Mouse (Mus musculus): ENCODE results near the gene 1700015G11Rik. TPM values are rescaled to one million over a fixed set of nuclear protein-coding genes. Genes with fewer than 3 reads are reported as not detected.

Gene 1700015G11Rik
- polyA plus RNA-seq, 1 experiment from 2014 or later, result not detected

DNA sequence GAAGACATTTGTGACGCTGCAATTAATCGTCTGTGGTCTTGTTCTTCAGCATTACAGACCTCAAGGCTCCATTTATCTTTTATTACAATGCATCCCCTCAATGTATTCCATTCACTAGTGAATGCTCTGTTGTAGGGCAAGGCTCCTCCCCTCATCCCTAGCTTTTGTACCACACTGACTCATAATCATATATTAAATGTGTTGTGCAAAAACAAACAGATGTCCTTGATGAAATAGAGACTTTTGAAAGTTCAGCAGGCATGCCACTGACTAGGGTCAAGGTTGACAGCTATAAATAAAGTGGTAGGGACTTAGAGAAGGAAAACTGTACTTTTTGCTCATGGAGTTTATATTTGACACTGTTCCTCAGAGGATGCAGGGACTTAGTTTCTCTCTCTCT is 42.0 kb downstream of the 1700015G11Rik start:
- H3K4me3 ChIP-seq (ENCODE audit: low read depth, low read length), result no peak overlapping the region
- H3K27ac ChIP-seq (ENCODE audit: low read depth, low read length), result no peak overlapping the region
- no peaks in the 10 kb centered on the region for H3K4me1 ChIP-seq (replicated peaks; ENCODE audit: control insufficient read depth, insufficient read depth, low read length)
- DNase-seq (ENCODE audit: low spot score) (no peak), ATAC-seq (ENCODE audit: low FRiP score) (no peak)
- no peaks in the 10 kb centered on the region for H3K36me3 ChIP-seq (ENCODE audit: control insufficient read depth, insufficient read depth, low read length)
- H3K4me2 ChIP-seq (replicated peaks; ENCODE audit: low read depth, low read length), result no peak overlapping the region
- H3K27me3 ChIP-seq (ENCODE audit: control insufficient read depth, insufficient read depth, low read length), result no peaks in the 10 kb centered on the region
- no peaks in the 10 kb centered on the region for H3K9me3 ChIP-seq (ENCODE audit: control insufficient read depth, low read length)
- no peak overlapping the region for H3K9ac ChIP-seq (ENCODE audit: low read depth, low read length)
- 79% methylated on average over 2 of the region's 2 CpGs for WGBS

DNA sequence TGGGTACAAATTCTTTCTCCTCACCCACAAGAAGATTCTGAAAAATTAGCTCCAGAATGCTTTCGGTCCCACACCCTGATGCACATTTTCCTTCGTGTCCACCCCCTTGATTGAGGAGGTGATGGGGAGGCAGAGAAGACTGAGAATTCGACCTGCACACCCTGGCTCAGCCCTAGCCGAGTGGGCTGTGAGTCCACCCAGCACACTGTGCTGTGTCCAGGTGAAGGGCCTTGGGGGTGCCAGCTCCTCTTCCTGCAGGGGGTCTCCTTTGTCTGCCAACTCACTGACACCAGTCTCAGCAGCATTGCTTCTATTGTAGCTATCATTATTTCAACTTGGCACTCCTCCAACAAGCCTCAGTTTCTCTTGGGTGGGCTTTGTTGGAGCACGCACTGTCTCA is 42.4 kb downstream of the 1700015G11Rik start:
- ATAC-seq (ENCODE audit: low FRiP score), result no peak

DNA sequence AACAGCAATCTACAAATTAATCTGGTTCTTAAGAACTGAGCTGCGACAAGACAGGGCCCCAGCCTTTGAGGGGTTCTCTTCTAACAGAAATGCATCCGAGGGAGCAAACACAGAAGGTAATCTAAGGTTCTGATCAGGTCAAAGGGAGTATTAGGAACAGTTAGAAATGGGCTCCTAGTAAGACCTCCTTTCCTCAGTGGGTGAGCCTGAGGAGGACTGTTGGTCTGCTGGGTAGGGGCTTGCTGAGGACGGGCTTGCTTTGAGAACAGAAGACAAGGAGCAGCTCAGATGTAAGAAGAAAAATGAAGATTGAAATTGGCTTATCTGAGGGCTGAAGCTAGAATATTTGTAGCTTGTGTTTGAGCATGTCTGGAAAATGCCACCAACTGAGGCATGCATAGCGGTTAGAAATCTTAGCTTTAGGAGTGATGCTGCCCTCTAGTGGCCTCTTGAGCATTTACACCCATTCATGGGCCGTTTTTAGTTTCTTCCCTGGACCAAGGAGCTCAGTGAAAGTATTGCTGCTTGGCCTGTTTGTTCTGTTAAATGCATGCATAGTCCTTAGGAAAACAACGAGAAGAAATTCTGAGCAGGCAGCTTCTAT is 43.2 kb downstream of the 1700015G11Rik start:
- 37% methylated on average over 6 of the region's 6 CpGs for WGBS
- peak; percentile 73 for ATAC-seq (ENCODE audit: low FRiP score)
- H3K27me3 ChIP-seq (ENCODE audit: control insufficient read depth, insufficient read depth, low read length), result no peaks in the 10 kb centered on the region
- no peaks in the 10 kb centered on the region for H3K9me3 ChIP-seq (ENCODE audit: control insufficient read depth, low read length)
- H3K4me1 ChIP-seq (replicated peaks; ENCODE audit: control insufficient read depth, insufficient read depth, low read length), result no peaks in the 10 kb centered on the region
- no peak overlapping the region for H3K27ac ChIP-seq (ENCODE audit: low read depth, low read length)
- H3K9ac ChIP-seq (ENCODE audit: low read depth, low read length), result no peak overlapping the region
- no peaks in the 10 kb centered on the region for H3K36me3 ChIP-seq (ENCODE audit: control insufficient read depth, insufficient read depth, low read length)
- H3K4me2 ChIP-seq (replicated peaks; ENCODE audit: low read depth, low read length), result no peak overlapping the region
- peak; percentile 82 for DNase-seq (ENCODE audit: low spot score)
- H3K4me3 ChIP-seq (ENCODE audit: low read depth, low read length), result no peak overlapping the region

More for the DNA sequence above, 42.4 kb downstream of the 1700015G11Rik start:
- H3K4me3 ChIP-seq (ENCODE audit: low read depth, low read length), result no peak overlapping the region
- H3K4me2 ChIP-seq (replicated peaks; ENCODE audit: low read depth, low read length), result no peak overlapping the region
- 75% methylated on average over 5 of the region's 5 CpGs for WGBS
- H3K27me3 ChIP-seq (ENCODE audit: control insufficient read depth, insufficient read depth, low read length), result no peaks in the 10 kb centered on the region
- H3K4me1 ChIP-seq (replicated peaks; ENCODE audit: control insufficient read depth, insufficient read depth, low read length), result no peaks in the 10 kb centered on the region
- H3K9me3 ChIP-seq (ENCODE audit: control insufficient read depth, low read length), result no peaks in the 10 kb centered on the region
- H3K36me3 ChIP-seq (ENCODE audit: control insufficient read depth, insufficient read depth, low read length), result no peaks in the 10 kb centered on the region
- no peak overlapping the region for H3K9ac ChIP-seq (ENCODE audit: low read depth, low read length)
- no peak for DNase-seq (ENCODE audit: low spot score)
- no peak overlapping the region for H3K27ac ChIP-seq (ENCODE audit: low read depth, low read length)

DNA sequence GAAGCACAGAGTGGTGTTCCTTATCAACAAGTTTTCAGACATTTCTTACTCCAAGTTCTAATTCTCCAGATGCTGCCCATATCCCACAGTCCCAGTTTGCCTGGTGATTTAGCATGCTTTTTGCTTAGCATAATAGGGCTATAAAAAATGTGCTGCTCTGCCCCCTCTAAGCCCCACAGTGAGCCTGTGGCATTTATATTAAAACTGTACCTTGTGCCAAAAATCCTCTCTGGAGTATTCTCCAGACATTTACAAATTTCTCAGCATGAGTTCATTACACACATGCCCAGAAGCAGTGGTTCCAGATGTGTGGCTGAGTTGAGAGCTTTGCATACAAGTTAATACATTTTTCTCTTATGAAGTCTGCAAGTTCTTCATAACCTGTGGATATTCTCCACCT is 46.1 kb downstream of the 1700015G11Rik start:
- Histone ChIP-seq H3K9me3 (ENCODE audit: control insufficient read depth, low read length) (no peaks in the 10 kb centered on the region), H3K4me3 (ENCODE audit: low read depth, low read length) (no peak overlapping the region), H3K27me3 (ENCODE audit: control insufficient read depth, insufficient read depth, low read length) (no peaks in the 10 kb centered on the region), H3K4me1 (replicated peaks; ENCODE audit: control insufficient read depth, insufficient read depth, low read length) (no peaks in the 10 kb centered on the region), H3K36me3 (ENCODE audit: control insufficient read depth, insufficient read depth, low read length) (no peaks in the 10 kb centered on the region), H3K9ac (ENCODE audit: low read depth, low read length) (no peak overlapping the region), H3K27ac (ENCODE audit: low read depth, low read length) (no peak overlapping the region), H3K4me2 (replicated peaks; ENCODE audit: low read depth, low read length) (no peak overlapping the region)
- no peak for ATAC-seq (ENCODE audit: low FRiP score)
- DNase-seq (ENCODE audit: low spot score), result no peak

DNA sequence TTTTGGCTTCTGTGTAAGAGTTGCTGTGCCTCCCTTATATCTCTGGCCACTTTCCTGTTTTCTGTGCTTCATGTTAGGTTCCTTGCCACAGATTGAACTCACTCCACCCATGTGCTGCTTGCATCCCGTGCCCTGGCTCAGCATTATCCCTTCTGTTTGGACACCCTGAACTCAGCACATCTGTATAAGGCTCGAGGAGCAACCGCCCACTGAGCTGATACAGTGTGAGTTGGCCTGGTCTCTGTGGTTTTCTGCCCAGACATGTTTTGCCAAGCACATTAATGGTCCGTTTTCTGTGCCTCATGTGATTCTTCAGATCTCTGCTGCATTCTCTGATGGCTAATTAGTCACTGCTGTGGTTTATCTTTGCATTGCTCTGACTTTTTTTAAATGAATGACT is 47.9 kb downstream of the 1700015G11Rik start:
- no peak overlapping the region for H3K4me3 ChIP-seq (ENCODE audit: low read depth, low read length)
- H3K27me3 ChIP-seq (ENCODE audit: control insufficient read depth, insufficient read depth, low read length), result no peaks in the 10 kb centered on the region
- DNase-seq (ENCODE audit: low spot score) (no peak), ATAC-seq (ENCODE audit: low FRiP score) (no peak)
- H3K36me3 ChIP-seq (ENCODE audit: control insufficient read depth, insufficient read depth, low read length), result no peaks in the 10 kb centered on the region
- WGBS, result 77% methylated on average over 4 of the region's 4 CpGs
- no peak overlapping the region for H3K9ac ChIP-seq (ENCODE audit: low read depth, low read length)
- no peaks in the 10 kb centered on the region for H3K9me3 ChIP-seq (ENCODE audit: control insufficient read depth, low read length)
- no peak overlapping the region for H3K27ac ChIP-seq (ENCODE audit: low read depth, low read length)
- no peak overlapping the region for H3K4me2 ChIP-seq (replicated peaks; ENCODE audit: low read depth, low read length)
- no peaks in the 10 kb centered on the region for H3K4me1 ChIP-seq (replicated peaks; ENCODE audit: control insufficient read depth, insufficient read depth, low read length)

DNA sequence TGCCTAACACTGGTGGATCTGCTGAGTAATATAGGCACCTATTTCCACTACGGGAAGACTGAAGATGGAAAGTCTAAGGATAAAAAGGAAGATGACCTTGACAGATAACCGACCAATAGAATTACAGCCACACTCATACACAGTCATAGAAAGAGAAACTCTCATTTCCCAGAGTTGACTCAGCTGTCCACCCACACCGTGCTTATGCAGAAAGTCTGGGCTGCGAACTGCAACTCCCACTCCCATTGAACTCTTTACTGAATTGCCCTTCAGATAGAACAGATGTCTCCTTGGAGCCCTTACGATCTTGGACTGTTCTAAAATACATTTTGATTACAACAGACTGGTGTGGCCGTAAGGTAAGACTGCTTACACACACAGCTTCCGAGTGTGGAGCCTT is 50.8 kb downstream of the 1700015G11Rik start:
- 91% methylated on average over 7 of the region's 7 CpGs for WGBS
- ATAC-seq (ENCODE audit: low FRiP score) (no peak), DNase-seq (ENCODE audit: low spot score) (no peak)
- Histone ChIP-seq H3K36me3 (ENCODE audit: control insufficient read depth, insufficient read depth, low read length) (no peaks in the 10 kb centered on the region), H3K4me3 (ENCODE audit: low read depth, low read length) (no peak overlapping the region), H3K4me1 (replicated peaks; ENCODE audit: control insufficient read depth, insufficient read depth, low read length) (no peaks in the 10 kb centered on the region), H3K9me3 (ENCODE audit: control insufficient read depth, low read length) (no peaks in the 10 kb centered on the region), H3K27me3 (ENCODE audit: control insufficient read depth, insufficient read depth, low read length) (no peaks in the 10 kb centered on the region), H3K9ac (ENCODE audit: low read depth, low read length) (no peak overlapping the region), H3K4me2 (replicated peaks; ENCODE audit: low read depth, low read length) (no peak overlapping the region), H3K27ac (ENCODE audit: low read depth, low read length) (no peak overlapping the region)

DNA sequence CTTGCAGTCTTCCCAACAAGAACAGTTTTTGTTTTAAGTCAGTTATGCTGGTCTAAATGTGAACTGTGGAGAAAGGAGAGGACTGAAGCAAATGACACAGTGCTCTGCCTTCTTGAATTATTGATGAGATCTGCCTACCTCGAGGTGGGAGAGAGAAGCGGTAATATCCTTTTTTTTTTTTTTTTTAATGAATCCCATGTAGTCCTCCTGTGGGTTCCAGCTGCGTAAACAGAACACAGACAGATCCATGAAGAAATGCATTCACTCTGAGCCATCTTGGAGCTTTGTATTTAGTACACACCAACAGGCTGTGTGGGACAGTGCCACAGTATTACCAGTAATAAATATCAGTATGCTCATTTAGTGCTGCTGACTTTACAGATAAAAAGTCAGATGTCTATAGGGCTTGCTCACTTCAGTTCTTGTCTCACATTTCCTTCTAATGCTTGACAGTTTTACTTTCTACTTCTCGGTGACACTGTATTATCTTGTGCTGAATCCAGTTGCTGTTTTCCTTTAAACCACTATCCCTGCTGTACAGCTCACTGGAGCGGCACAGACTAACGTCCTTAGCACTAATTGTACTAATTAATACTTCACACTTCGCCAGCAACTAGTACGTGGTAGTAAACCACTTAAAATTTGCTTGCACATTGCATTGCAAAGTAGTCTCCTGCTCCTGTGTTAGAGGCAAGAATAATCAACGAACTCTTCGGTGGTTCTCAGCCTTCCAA is 53.1 kb downstream of the 1700015G11Rik start:
- Histone ChIP-seq H3K27me3 (ENCODE audit: control insufficient read depth, insufficient read depth, low read length) (no peaks in the 10 kb centered on the region), H3K4me3 (ENCODE audit: low read depth, low read length) (no peak overlapping the region), H3K4me2 (replicated peaks; ENCODE audit: low read depth, low read length) (no peak overlapping the region), H3K27ac (ENCODE audit: low read depth, low read length) (no peak overlapping the region), H3K4me1 (replicated peaks; ENCODE audit: control insufficient read depth, insufficient read depth, low read length) (no peaks in the 10 kb centered on the region), H3K9me3 (ENCODE audit: control insufficient read depth, low read length) (no peaks in the 10 kb centered on the region), H3K9ac (ENCODE audit: low read depth, low read length) (no peak overlapping the region), H3K36me3 (ENCODE audit: control insufficient read depth, insufficient read depth, low read length) (no peaks in the 10 kb centered on the region)
- 69% methylated on average over 10 of the region's 10 CpGs for WGBS
- DNase-seq (ENCODE audit: low spot score) (no peak), ATAC-seq (ENCODE audit: low FRiP score) (no peak)

Other genes starting within 250 kb of the 1700015G11Rik start
- gene Gas2, start 153.7 kb downstream of the 1700015G11Rik start, polyA plus RNA-seq (2014; fragmentation: Nextera tagmentation; extraction: Ambion mirVana), result 41.1 and 41.7 TPM in 2 replicates
- 12.1 and 14.2 TPM in 2 replicates for gene Fancf, start 153.5 kb downstream of the 1700015G11Rik start, polyA plus RNA-seq (2014; fragmentation: Nextera tagmentation; extraction: Ambion mirVana)
- gene Svip, start 9.7 kb downstream of the 1700015G11Rik start, polyA plus RNA-seq (2014; fragmentation: Nextera tagmentation; extraction: Ambion mirVana), result 18.1 and 20.0 TPM in 2 replicates

Measured in hindbrain, embryonic 11.5 days (tissue).